Mouse (Mus musculus): ENCODE data around the gene Slc23a4. TPM values are rescaled to one million over a fixed set of nuclear protein-coding genes. Genes with fewer than 3 reads are reported as not detected.

The Slc23a4 gene
- total and polyA plus RNA-seq, 3 experiments, result 0.16 to 0.55 (median 0.21) TPM

DNA sequence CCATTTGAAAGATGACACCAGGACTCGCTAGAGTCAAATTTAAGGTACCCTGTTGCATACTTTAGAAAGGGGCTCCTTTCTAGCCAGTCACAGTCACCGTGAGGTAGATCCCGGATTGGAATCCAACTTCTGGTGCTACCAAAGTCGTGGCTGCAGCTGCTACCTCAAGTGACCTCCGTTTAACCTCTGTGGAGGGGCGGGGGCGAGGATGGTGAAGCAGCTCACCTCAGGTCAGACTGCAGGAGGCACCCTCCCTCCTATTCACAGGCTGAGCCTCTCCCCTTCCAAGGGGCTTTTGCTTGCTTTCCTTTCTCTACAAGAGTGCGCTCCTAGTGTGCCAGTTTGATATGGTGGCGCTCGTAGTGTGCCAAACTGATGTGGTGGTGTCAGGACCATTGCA, 68.2 kb downstream of the Slc23a4 start, which contains the start of gene Stra8:
Stra8 (plus strand) TSS at position 208 of the 400 bp plus-strand sequence.
- intact Hi-C loops (cut with DNase I), result no loop called here
- H3K4me3 ChIP-seq, result no peak within 1 kb of the TSS
- no peaks in the 10 kb centered on the region for H3K4me1 ChIP-seq (ENCODE audit: control insufficient read depth, insufficient read depth, low read length)
- H3K79me2 ChIP-seq (replicated peaks; ENCODE audit: control insufficient read depth, insufficient read depth, low read length), result no peaks in the 10 kb centered on the region
- H3K36me3 ChIP-seq (ENCODE audit: control insufficient read depth, insufficient read depth, low read length), result no peaks in the 10 kb centered on the region
- DNase-seq, result no peak
- H3K27ac ChIP-seq, result no peak within 1 kb of the TSS
- no peaks in the 10 kb centered on the region for H3K27me3 ChIP-seq (ENCODE audit: control insufficient read depth, insufficient read depth, low read length)
- TF ChIP-seq POLR2A (IDR thresholded peaks at IDR 0.05; ENCODE audit: insufficient read depth, low read depth, low read length) (no peak), EP300 (IDR thresholded peaks at IDR 0.05; ENCODE audit: insufficient read depth, low read depth, low read length) (no peak), CTCF (IDR thresholded peaks at IDR 0.05) (no peak)
- 65% methylated on average over 10 of the region's 10 CpGs for WGBS
- no peak within 1 kb of the TSS for H3K9ac ChIP-seq (ENCODE audit: low read depth, low read length)

DNA sequence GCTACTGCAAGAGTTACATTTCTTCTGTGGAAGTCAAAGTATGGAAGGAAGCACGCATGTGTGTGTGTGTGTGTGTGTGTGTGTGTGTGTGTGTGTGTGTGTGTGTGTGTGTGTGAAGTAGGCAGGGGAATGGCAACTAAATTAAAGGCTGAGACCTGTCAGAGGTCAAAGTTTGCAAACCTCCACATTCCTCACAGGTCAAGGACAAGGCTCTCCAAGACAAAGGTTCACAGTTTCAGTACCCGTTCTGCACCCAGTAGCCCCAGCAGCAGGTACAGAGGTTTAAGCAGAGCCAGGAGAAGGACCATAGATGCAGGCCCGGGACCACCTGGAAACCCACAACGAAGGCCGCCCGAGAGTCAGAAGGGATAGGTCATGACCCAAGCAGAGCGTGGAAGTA, 69.1 kb downstream of the Slc23a4 start:
- Histone ChIP-seq H3K79me2 (replicated peaks; ENCODE audit: control insufficient read depth, insufficient read depth, low read length) (no peaks in the 10 kb centered on the region), H3K9ac (ENCODE audit: low read depth, low read length) (no peak overlapping the region), H3K27me3 (ENCODE audit: control insufficient read depth, insufficient read depth, low read length) (no peaks in the 10 kb centered on the region), H3K4me1 (ENCODE audit: control insufficient read depth, insufficient read depth, low read length) (no peaks in the 10 kb centered on the region), H3K36me3 (ENCODE audit: control insufficient read depth, insufficient read depth, low read length) (no peaks in the 10 kb centered on the region), H3K4me3 (no peak overlapping the region), H3K27ac (no peak overlapping the region)
- intact Hi-C loops (cut with DNase I), result no loop called here
- DNase-seq, result no peak
- TF ChIP-seq EP300 (IDR thresholded peaks at IDR 0.05; ENCODE audit: insufficient read depth, low read depth, low read length), result no peak
- no peak for TF ChIP-seq POLR2A (IDR thresholded peaks at IDR 0.05; ENCODE audit: insufficient read depth, low read depth, low read length)
- no peak for TF ChIP-seq CTCF (IDR thresholded peaks at IDR 0.05)
- WGBS, result 91% methylated on average over 7 of the region's 7 CpGs

DNA sequence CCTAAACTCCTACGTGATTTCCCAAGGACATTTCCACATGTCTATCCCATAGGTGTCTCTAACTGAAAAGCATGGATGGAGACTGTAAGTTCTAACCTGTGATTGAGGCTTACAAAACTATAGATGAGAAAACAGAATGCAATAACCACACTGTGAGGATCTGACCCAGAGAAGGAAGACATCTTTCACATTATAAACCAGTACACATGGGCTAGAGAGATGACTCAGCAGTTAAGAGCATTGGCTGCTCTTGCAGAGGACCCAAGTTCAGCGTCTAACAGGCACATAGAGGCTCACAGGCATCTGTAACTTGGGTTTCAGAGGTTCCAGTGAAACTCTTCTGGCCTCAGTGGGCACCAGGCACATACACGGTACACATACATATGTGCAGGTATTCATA, 73.7 kb downstream of the Slc23a4 start:
- H3K79me2 ChIP-seq (replicated peaks; ENCODE audit: control insufficient read depth, insufficient read depth, low read length), result no peaks in the 10 kb centered on the region
- no peak overlapping the region for H3K9ac ChIP-seq (ENCODE audit: low read depth, low read length)
- intact Hi-C loops (cut with DNase I), result loop anchor here (5.0 kb wide), 1 partner anchor 597 kb away; the partner anchor contains the start of gene Akr1b3
- no peak for DNase-seq
- 82% methylated on average over 3 of the region's 3 CpGs for WGBS
- H3K27ac ChIP-seq, result no peak overlapping the region
- no peaks in the 10 kb centered on the region for H3K27me3 ChIP-seq (ENCODE audit: control insufficient read depth, insufficient read depth, low read length)
- no peaks in the 10 kb centered on the region for H3K36me3 ChIP-seq (ENCODE audit: control insufficient read depth, insufficient read depth, low read length)
- no peak for TF ChIP-seq POLR2A (IDR thresholded peaks at IDR 0.05; ENCODE audit: insufficient read depth, low read depth, low read length)
- no peak for TF ChIP-seq EP300 (IDR thresholded peaks at IDR 0.05; ENCODE audit: insufficient read depth, low read depth, low read length)
- TF ChIP-seq CTCF (IDR thresholded peaks at IDR 0.05), result no peak
- H3K4me3 ChIP-seq, result no peak overlapping the region
- peaks cover 1% of the 10 kb centered on the region; the same call in 1 of the 2 replicates for H3K4me1 ChIP-seq (ENCODE audit: control insufficient read depth, insufficient read depth, low read length)

DNA sequence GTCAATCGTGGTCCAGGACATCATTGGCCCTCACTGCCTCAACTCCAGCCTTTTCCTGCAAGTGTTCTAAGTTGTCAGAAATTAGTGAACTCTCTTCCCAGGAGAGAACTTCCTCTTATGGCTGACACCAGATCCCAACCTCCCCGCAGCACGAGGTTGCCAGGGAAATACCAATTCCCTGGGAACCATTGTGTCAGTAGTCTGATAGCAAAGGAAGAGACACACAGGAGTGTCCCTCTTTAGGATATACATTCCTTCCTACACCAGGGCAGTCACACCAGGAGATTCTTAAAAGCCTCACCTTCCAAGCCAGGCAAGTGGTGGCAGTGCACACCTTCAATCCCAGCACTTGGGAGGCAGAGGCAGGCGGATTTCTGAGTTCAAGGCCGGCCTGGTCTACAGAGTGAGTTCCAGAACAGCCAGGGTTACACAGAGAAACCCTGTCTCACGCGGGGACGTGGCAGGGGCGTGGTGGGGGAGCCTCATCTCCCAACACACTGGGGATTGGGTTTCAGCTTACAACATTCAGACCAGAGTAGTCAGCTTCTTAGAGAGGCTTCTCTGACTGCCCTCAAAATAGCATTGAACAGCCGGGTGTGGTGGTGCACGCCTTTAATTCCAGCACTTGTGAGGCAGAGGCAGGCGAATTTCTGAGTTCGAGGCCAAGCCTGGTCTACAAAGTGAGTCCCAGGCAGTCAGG, 74.7 kb downstream of the Slc23a4 start:
- no peak for DNase-seq
- 82% methylated on average over 13 of the region's 13 CpGs for WGBS
- Histone ChIP-seq H3K27me3 (ENCODE audit: control insufficient read depth, insufficient read depth, low read length) (no peaks in the 10 kb centered on the region), H3K79me2 (replicated peaks; ENCODE audit: control insufficient read depth, insufficient read depth, low read length) (no peaks in the 10 kb centered on the region), H3K4me1 (ENCODE audit: control insufficient read depth, insufficient read depth, low read length) (peaks cover 1% of the 10 kb centered on the region; the same call in 1 of the 2 replicates), H3K4me3 (no peak overlapping the region), H3K27ac (no peak overlapping the region), H3K36me3 (ENCODE audit: control insufficient read depth, insufficient read depth, low read length) (no peaks in the 10 kb centered on the region), H3K9ac (ENCODE audit: low read depth, low read length) (no peak overlapping the region)
- intact Hi-C loops (cut with DNase I), result loop anchor here (5.0 kb wide), 1 partner anchor 596 kb away; the partner anchor contains the start of gene Akr1b3
- TF ChIP-seq CTCF (IDR thresholded peaks at IDR 0.05) (no peak), EP300 (IDR thresholded peaks at IDR 0.05; ENCODE audit: insufficient read depth, low read depth, low read length) (no peak), POLR2A (IDR thresholded peaks at IDR 0.05; ENCODE audit: insufficient read depth, low read depth, low read length) (no peak)

DNA sequence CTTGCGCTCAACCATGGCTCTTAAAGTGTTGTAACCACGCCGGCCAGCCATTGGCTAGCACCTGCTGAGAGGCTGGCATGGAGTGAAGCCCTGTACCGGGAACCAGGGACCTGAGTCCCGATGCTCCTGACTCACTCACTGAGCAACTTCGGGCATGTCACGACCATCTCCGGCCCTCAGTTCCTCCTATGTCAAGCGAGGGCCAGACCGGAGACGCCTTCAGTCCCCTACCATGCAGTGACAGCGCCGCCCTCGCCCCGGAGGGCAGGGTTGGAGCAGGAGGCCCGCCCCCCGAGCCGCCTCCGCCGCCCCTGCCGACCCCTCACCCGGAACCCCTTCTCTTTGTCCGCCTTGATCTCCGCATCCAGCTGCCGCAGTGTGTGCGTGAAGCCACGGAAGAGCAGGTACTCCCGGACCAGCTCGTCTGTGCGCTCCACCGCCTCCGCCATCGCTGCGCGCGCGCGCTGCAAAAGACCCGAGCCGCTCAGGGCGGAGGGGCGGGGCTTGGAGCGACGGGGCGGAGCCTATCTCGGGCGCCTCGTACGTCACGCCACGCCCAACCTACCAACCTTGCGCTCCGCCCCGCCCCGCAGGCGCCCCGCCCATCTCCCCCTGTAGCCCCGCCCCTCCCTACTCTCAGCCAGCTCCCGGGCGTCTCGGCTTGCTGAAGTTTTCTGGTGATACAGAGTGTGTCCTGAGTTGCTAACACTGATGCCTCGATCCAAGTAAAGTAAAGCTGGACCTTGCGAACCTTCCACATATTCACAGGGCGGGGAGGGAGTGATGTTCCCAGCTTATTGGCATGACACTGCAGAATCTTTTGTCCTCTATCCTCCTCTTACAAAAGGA, 77.6 kb downstream of the Slc23a4 start, which contains the start of gene Wdr91:
Wdr91 (minus strand) TSS at position 506 of the 849 bp plus-strand sequence.
- Histone ChIP-seq H3K27me3 (ENCODE audit: control insufficient read depth, insufficient read depth, low read length) (no peaks in the 10 kb centered on the region), H3K27ac (peak within 1 kb of the TSS; percentile 85), H3K4me3 (peak within 1 kb of the TSS; percentile 88), H3K4me1 (ENCODE audit: control insufficient read depth, insufficient read depth, low read length) (peaks cover 6% of the 10 kb centered on the region), H3K36me3 (ENCODE audit: control insufficient read depth, insufficient read depth, low read length) (no peaks in the 10 kb centered on the region; the same call in 1 of the 2 replicates), H3K79me2 (replicated peaks; ENCODE audit: control insufficient read depth, insufficient read depth, low read length) (no peaks in the 10 kb centered on the region), H3K9ac (ENCODE audit: low read depth, low read length) (peak within 1 kb of the TSS; percentile 94)
- peak; percentile 94 to 96 for DNase-seq
- intact Hi-C loops (cut with DNase I), result loop anchor here (1.0 to 5.0 kb wide), 2 partner anchors 130 to 593 kb away; partner anchors contain the start of genes Agbl3 and Akr1b3
- WGBS, result under 1% methylated on average over 64 of the region's 64 CpGs
- TF ChIP-seq EP300 (IDR thresholded peaks at IDR 0.05; ENCODE audit: insufficient read depth, low read depth, low read length) (no peak), POLR2A (IDR thresholded peaks at IDR 0.05; ENCODE audit: insufficient read depth, low read depth, low read length) (peak; percentile 76), CTCF (IDR thresholded peaks at IDR 0.05) (peak; percentile 45)
